In the genomic region with DNA sequence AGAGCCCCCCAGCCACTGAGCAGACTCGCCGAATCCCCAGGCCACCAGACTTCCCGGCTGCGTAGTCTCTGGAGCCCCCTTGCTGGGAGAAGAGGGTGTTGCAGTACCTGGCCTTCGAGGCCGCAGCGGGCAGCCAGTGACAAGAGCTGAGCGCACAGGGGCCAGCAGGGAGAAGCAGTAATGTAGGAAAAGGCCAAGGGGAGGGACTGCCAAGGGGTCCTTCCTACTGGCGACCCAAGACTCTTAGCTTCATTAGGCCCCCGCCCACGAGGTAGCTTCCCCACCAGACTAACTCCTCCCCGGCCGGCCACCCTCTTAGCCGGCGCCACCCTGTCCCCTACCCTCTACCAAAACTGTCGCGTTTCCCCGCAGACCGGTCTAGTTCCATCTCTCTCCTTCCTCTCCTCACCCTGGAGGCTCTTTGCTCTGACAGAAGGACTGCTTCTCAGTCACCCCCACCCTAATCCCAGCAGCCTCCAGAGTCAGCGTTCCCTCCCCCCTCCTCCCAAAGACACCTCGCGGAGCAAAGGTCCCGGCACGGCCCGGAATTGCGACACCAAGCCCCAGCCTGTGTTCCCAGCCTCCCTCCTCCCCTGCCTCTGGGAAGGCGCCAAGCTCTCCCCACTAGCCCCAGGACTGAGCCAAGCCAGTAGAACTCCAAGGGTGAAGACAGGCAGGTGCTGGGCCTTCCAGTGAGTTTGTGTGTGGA, we compare ENCODE assay signal across 8 mouse cellular contexts. TPM values are rescaled to one million over a fixed set of nuclear protein-coding genes. Genes with fewer than 3 reads are reported as not detected.
A peak's percentile ranks its signal among the peaks of the same experiment; 100 is the strongest.
DNase-seq lines count a peak whose midpoint lies in the region; ATAC-seq and TF ChIP-seq lines count a peak whose summit lies in the region.

No protein-coding gene starts in this region.

- H3K4me1 ChIP-seq in cerebellum, adult 2 months (ENCODE audit: control insufficient read depth, insufficient read depth, low read length), result peaks cover 5% of the 10 kb centered on the region; the same call in 1 of the 2 replicates
- H3K4me1 ChIP-seq in forebrain, postnatal 0 days (ENCODE audit: insufficient read depth), result no peaks in the 10 kb centered on the region
- 0 out of 2 replicates have a peak, but pooled peaks cover 5% of the 10 kb centered on the region for H3K4me1 ChIP-seq in hindbrain, embryonic 11.5 days (replicated peaks; ENCODE audit: control insufficient read depth, insufficient read depth, low read length)
- H3K4me1 ChIP-seq in limb, embryonic 14.5 days (ENCODE audit: control insufficient read depth, insufficient read depth, low read length), result peaks cover 3% of the 10 kb centered on the region; the same call in 1 of the 2 replicates
- peaks cover 6% of the 10 kb centered on the region for H3K4me1 ChIP-seq in midbrain, embryonic 14.5 days (ENCODE audit: control insufficient read depth, insufficient read depth, low read length)
- peaks cover 22% of the 10 kb centered on the region for H3K4me1 ChIP-seq in testis, adult 2 months (ENCODE audit: control insufficient read depth, insufficient read depth, low read length)

- WGBS in cerebellum, adult 2 months, result 3% methylated on average over 27 of the region's 27 CpGs
- WGBS in forebrain, postnatal 0 days, result under 1% methylated on average over 26 of the region's 27 CpGs
- WGBS in hindbrain, embryonic 11.5 days, result under 1% methylated on average over 27 of the region's 27 CpGs
- WGBS in limb, embryonic 14.5 days, result 1% methylated on average over 27 of the region's 27 CpGs
- WGBS in midbrain, embryonic 14.5 days, result under 1% methylated on average over 27 of the region's 27 CpGs

- peak; percentile 29; the same call in 1 of the 2 replicates for TF ChIP-seq POLR2A in cerebellum, adult 2 months (IDR thresholded peaks at IDR 0.05; ENCODE audit: borderline replicate concordance, insufficient read depth, low read length)
- TF ChIP-seq POLR2A in limb, embryonic 14.5 days (IDR thresholded peaks at IDR 0.05; ENCODE audit: borderline replicate concordance, extremely low read depth, insufficient read depth, insufficient read length), result no peak
- TF ChIP-seq POLR2A in testis, adult 2 months (IDR thresholded peaks at IDR 0.05; ENCODE audit: control insufficient read depth, low read depth, low read length), result no peak

- peak; percentile 53 to 57 for DNase-seq in layer of hippocampus, postnatal 14 days (ENCODE audit: low spot score in 2 of 2)
- DNase-seq in layer of hippocampus, adult 8-10 months (ENCODE audit: low spot score in 2 of 2), result no peak
- DNase-seq in cerebellum, adult 2 months, result peak; percentile 72 to 73
- DNase-seq in forebrain, postnatal 0 days, result peak; percentile 60
- DNase-seq in hindbrain, embryonic 11.5 days (ENCODE audit: low spot score), result peak; percentile 73
- peak; percentile 49 for DNase-seq in limb, embryonic 14.5 days (ENCODE audit: low spot score)
- DNase-seq in midbrain, embryonic 14.5 days, result peak; percentile 76

- ATAC-seq in forebrain, postnatal 0 days, result peak; percentile 89
- ATAC-seq in hindbrain, embryonic 11.5 days (ENCODE audit: low FRiP score), result peak; percentile 84
- peak; percentile 79 for ATAC-seq in limb, embryonic 14.5 days (ENCODE audit: low FRiP score, low read depth)
- peak; percentile 78 for ATAC-seq in midbrain, embryonic 14.5 days (ENCODE audit: low FRiP score, low TSS enrichment)

- peak overlapping the region; percentile 64 for H3K4me3 ChIP-seq in cerebellum, adult 2 months (replicated peaks; ENCODE audit: insufficient read depth, low read depth, low read length)
- H3K4me3 ChIP-seq in forebrain, postnatal 0 days (ENCODE audit: low read depth, low read length), result peak overlapping the region; percentile 24
- peak overlapping the region; percentile 19 for H3K4me3 ChIP-seq in hindbrain, embryonic 11.5 days (ENCODE audit: low read depth, low read length)
- H3K4me3 ChIP-seq in limb, embryonic 14.5 days (replicated peaks; ENCODE audit: low read length), result peak overlapping the region; percentile 33
- H3K4me3 ChIP-seq in midbrain, embryonic 14.5 days (replicated peaks; ENCODE audit: low read depth, low read length), result 0 out of 2 replicates have a peak overlapping the region, but pooled peaks have one; percentile 17
- H3K4me3 ChIP-seq in testis, adult 2 months (ENCODE audit: control insufficient read depth, low read depth, low read length), result peak overlapping the region; percentile 54

- H3K4me2 ChIP-seq in forebrain, postnatal 0 days (ENCODE audit: low read depth), result peak overlapping the region; percentile 52
- peak overlapping the region; percentile 40 for H3K4me2 ChIP-seq in hindbrain, embryonic 11.5 days (replicated peaks; ENCODE audit: low read depth, low read length)
- peak overlapping the region; percentile 63 for H3K4me2 ChIP-seq in limb, embryonic 14.5 days (replicated peaks; ENCODE audit: low read depth, low read length, severe bottlenecking)
- H3K4me2 ChIP-seq in midbrain, embryonic 14.5 days (ENCODE audit: low read length), result peak overlapping the region; percentile 53

- peak; percentile 65 for TF ChIP-seq CTCF in cerebellum, adult 2 months (IDR thresholded peaks at IDR 0.05; ENCODE audit: borderline replicate concordance, insufficient read depth, low read depth, low read length)
- peak; percentile 79 for TF ChIP-seq CTCF in forebrain, postnatal 0 days (IDR thresholded peaks at IDR 0.05; ENCODE audit: low read depth)
- TF ChIP-seq CTCF in testis, adult 2 months (IDR thresholded peaks at IDR 0.05; ENCODE audit: control insufficient read depth, insufficient read depth, insufficient replicate concordance, low read depth, low read length), result peak; percentile 61; the same call in 1 of the 2 replicates

- H3K27ac ChIP-seq in cerebellum, adult 2 months (ENCODE audit: insufficient read depth, low read length), result peak overlapping the region; percentile 54
- H3K27ac ChIP-seq in forebrain, postnatal 0 days (ENCODE audit: low read depth, low read length), result no peak overlapping the region
- no peak overlapping the region for H3K27ac ChIP-seq in hindbrain, embryonic 11.5 days (ENCODE audit: low read depth, low read length)
- H3K27ac ChIP-seq in limb, embryonic 14.5 days (replicated peaks; ENCODE audit: low read depth, low read length), result 0 out of 2 replicates have a peak overlapping the region, but pooled peaks have one; percentile 22
- H3K27ac ChIP-seq in midbrain, embryonic 14.5 days (replicated peaks; ENCODE audit: low read depth, low read length), result no peak overlapping the region
- peak overlapping the region; percentile 36; the same call in 1 of the 2 replicates for H3K27ac ChIP-seq in testis, adult 2 months (ENCODE audit: control insufficient read depth, insufficient read depth, low read depth, low read length)

- no peaks in the 10 kb centered on the region for H3K36me3 ChIP-seq in forebrain, postnatal 0 days (ENCODE audit: insufficient read depth)
- no peaks in the 10 kb centered on the region for H3K36me3 ChIP-seq in hindbrain, embryonic 11.5 days (ENCODE audit: control insufficient read depth, insufficient read depth, low read length)
- H3K36me3 ChIP-seq in limb, embryonic 14.5 days (ENCODE audit: control insufficient read depth, insufficient read depth, low read length), result no peaks in the 10 kb centered on the region
- no peaks in the 10 kb centered on the region for H3K36me3 ChIP-seq in midbrain, embryonic 14.5 days (ENCODE audit: control insufficient read depth, insufficient read depth, low read length)
- no peaks in the 10 kb centered on the region for H3K36me3 ChIP-seq in testis, adult 2 months (ENCODE audit: control insufficient read depth, insufficient read depth, low read length)

- H3K9me3 ChIP-seq in forebrain, postnatal 0 days (ENCODE audit: low read length), result no peaks in the 10 kb centered on the region
- no peaks in the 10 kb centered on the region for H3K9me3 ChIP-seq in hindbrain, embryonic 11.5 days (ENCODE audit: control insufficient read depth, low read length)
- no peaks in the 10 kb centered on the region for H3K9me3 ChIP-seq in limb, embryonic 14.5 days (ENCODE audit: control insufficient read depth, low read length)
- H3K9me3 ChIP-seq in midbrain, embryonic 14.5 days (ENCODE audit: control insufficient read depth, low read length), result no peaks in the 10 kb centered on the region

- H3K27me3 ChIP-seq in cerebellum, adult 2 months (ENCODE audit: control insufficient read depth, insufficient read depth, low read length), result no peaks in the 10 kb centered on the region
- H3K27me3 ChIP-seq in forebrain, postnatal 0 days (ENCODE audit: insufficient read depth, low read length), result no peaks in the 10 kb centered on the region
- H3K27me3 ChIP-seq in hindbrain, embryonic 11.5 days (ENCODE audit: control insufficient read depth, insufficient read depth, low read length), result no peaks in the 10 kb centered on the region
- H3K27me3 ChIP-seq in limb, embryonic 14.5 days (ENCODE audit: control insufficient read depth, insufficient read depth, low read length), result no peaks in the 10 kb centered on the region
- H3K27me3 ChIP-seq in midbrain, embryonic 14.5 days (ENCODE audit: control insufficient read depth, insufficient read depth, low read length), result no peaks in the 10 kb centered on the region
- no peaks in the 10 kb centered on the region for H3K27me3 ChIP-seq in testis, adult 2 months (ENCODE audit: control insufficient read depth, insufficient read depth, low read length)

- H3K9ac ChIP-seq in forebrain, postnatal 0 days, result peak overlapping the region; percentile 41; the same call in 1 of the 2 replicates
- peak overlapping the region; percentile 55 for H3K9ac ChIP-seq in hindbrain, embryonic 11.5 days (ENCODE audit: low read depth, low read length)
- H3K9ac ChIP-seq in limb, embryonic 14.5 days (ENCODE audit: low read depth, low read length, severe bottlenecking), result peak overlapping the region; percentile 51
- H3K9ac ChIP-seq in midbrain, embryonic 14.5 days (replicated peaks; ENCODE audit: low read length), result peak overlapping the region; percentile 34

RNA-seq across cellular contexts. Expression of gene Nr1h3, which starts 7.9 kb away (rescaled TPM):
- total RNA-seq in layer of hippocampus, postnatal 14 days (2021), result 1 to 10 TPM; 3.3 to 5.1 TPM
- 1 to 10 TPM; 3.7 to 5.8 (median 4.3) TPM for total RNA-seq in layer of hippocampus, adult 8-10 months (2022)
- polyA plus RNA-seq in cerebellum, adult 2 months (2012; rRNA removed), result 18.1 and 21.2 TPM in 2 replicates
- total RNA-seq in forebrain, postnatal 0 days (2014; rRNA removed), result 1.5 and 3.4 TPM in 2 replicates
- 1.6 and 1.8 TPM in 2 replicates for polyA plus RNA-seq in forebrain, postnatal 0 days (2015; fragmentation: Nextera tagmentation; extraction: Ambion mirVana)
- polyA plus RNA-seq in hindbrain, embryonic 11.5 days (2014; fragmentation: Nextera tagmentation; extraction: Ambion mirVana), result 0.89 and 1.2 TPM in 2 replicates
- polyA plus RNA-seq in limb, embryonic 14.5 days (2012; rRNA removed), result 3.4 and 5.0 TPM in 2 replicates
- 1.5 and 2.8 TPM in 2 replicates for polyA plus RNA-seq in limb, embryonic 14.5 days (2014; fragmentation: Nextera tagmentation; extraction: Ambion mirVana)
- 0.90 and 2.6 TPM in 2 replicates for polyA plus RNA-seq in midbrain, embryonic 14.5 days (2014; fragmentation: Nextera tagmentation; extraction: Ambion mirVana)
- polyA plus RNA-seq in testis, adult 2 months (2012; rRNA removed), result 20.0 and 22.8 TPM in 2 replicates

RNA-seq across cellular contexts. Expression of gene Acp2, which starts 7.9 kb away (rescaled TPM):
- 10 to 100 TPM; 57.3 to 57.9 TPM for total RNA-seq in layer of hippocampus, postnatal 14 days (2021)
- 10 to 100 TPM; 54.9 to 64.9 (median 59.8) TPM for total RNA-seq in layer of hippocampus, adult 8-10 months (2022)
- polyA plus RNA-seq in cerebellum, adult 2 months (2012; rRNA removed), result 35.9 and 37.3 TPM in 2 replicates
- 32.9 and 39.4 TPM in 2 replicates for total RNA-seq in forebrain, postnatal 0 days (2014; rRNA removed)
- 24.4 and 32.2 TPM in 2 replicates for polyA plus RNA-seq in forebrain, postnatal 0 days (2015; fragmentation: Nextera tagmentation; extraction: Ambion mirVana)
- polyA plus RNA-seq in hindbrain, embryonic 11.5 days (2014; fragmentation: Nextera tagmentation; extraction: Ambion mirVana), result 35.6 and 38.6 TPM in 2 replicates
- polyA plus RNA-seq in limb, embryonic 14.5 days (2012; rRNA removed), result 29.9 and 37.1 TPM in 2 replicates
- polyA plus RNA-seq in limb, embryonic 14.5 days (2014; fragmentation: Nextera tagmentation; extraction: Ambion mirVana), result 31.6 and 34.2 TPM in 2 replicates
- 33.1 and 50.8 TPM in 2 replicates for polyA plus RNA-seq in midbrain, embryonic 14.5 days (2014; fragmentation: Nextera tagmentation; extraction: Ambion mirVana)
- 11.9 and 12.0 TPM in 2 replicates for polyA plus RNA-seq in testis, adult 2 months (2012; rRNA removed)

RNA-seq across cellular contexts. Expression of gene Madd, which starts 11.1 kb away (rescaled TPM):
- 100 to 1,000 TPM; 197 to 207 TPM for total RNA-seq in layer of hippocampus, postnatal 14 days (2021)
- total RNA-seq in layer of hippocampus, adult 8-10 months (2022), result 100 to 1,000 TPM; 202 to 259 (median 228) TPM
- 175 and 186 TPM in 2 replicates for polyA plus RNA-seq in cerebellum, adult 2 months (2012; rRNA removed)
- 48.9 and 50.0 TPM in 2 replicates for total RNA-seq in forebrain, postnatal 0 days (2014; rRNA removed)
- polyA plus RNA-seq in forebrain, postnatal 0 days (2015; fragmentation: Nextera tagmentation; extraction: Ambion mirVana), result 20.4 and 28.5 TPM in 2 replicates
- polyA plus RNA-seq in hindbrain, embryonic 11.5 days (2014; fragmentation: Nextera tagmentation; extraction: Ambion mirVana), result 18.6 and 23.7 TPM in 2 replicates
- polyA plus RNA-seq in limb, embryonic 14.5 days (2012; rRNA removed), result 17.8 and 18.1 TPM in 2 replicates
- 8.6 and 9.8 TPM in 2 replicates for polyA plus RNA-seq in limb, embryonic 14.5 days (2014; fragmentation: Nextera tagmentation; extraction: Ambion mirVana)
- polyA plus RNA-seq in midbrain, embryonic 14.5 days (2014; fragmentation: Nextera tagmentation; extraction: Ambion mirVana), result 43.3 and 56.3 TPM in 2 replicates
- 9.0 and 11.4 TPM in 2 replicates for polyA plus RNA-seq in testis, adult 2 months (2012; rRNA removed)

RNA-seq across cellular contexts. Expression of gene Ddb2, which starts 42.0 kb away (rescaled TPM):
- total RNA-seq in layer of hippocampus, postnatal 14 days (2021), result 1 to 10 TPM; 7.3 to 9.1 TPM
- 10 to 100 TPM; 11.2 to 12.4 (median 11.9) TPM for total RNA-seq in layer of hippocampus, adult 8-10 months (2022)
- 34.5 and 41.5 TPM in 2 replicates for polyA plus RNA-seq in cerebellum, adult 2 months (2012; rRNA removed)
- 11.2 and 12.9 TPM in 2 replicates for total RNA-seq in forebrain, postnatal 0 days (2014; rRNA removed)
- 10.0 and 10.2 TPM in 2 replicates for polyA plus RNA-seq in forebrain, postnatal 0 days (2015; fragmentation: Nextera tagmentation; extraction: Ambion mirVana)
- 6.2 and 8.6 TPM in 2 replicates for polyA plus RNA-seq in hindbrain, embryonic 11.5 days (2014; fragmentation: Nextera tagmentation; extraction: Ambion mirVana)
- polyA plus RNA-seq in limb, embryonic 14.5 days (2012; rRNA removed), result 52.8 and 56.4 TPM in 2 replicates
- 14.8 and 22.0 TPM in 2 replicates for polyA plus RNA-seq in limb, embryonic 14.5 days (2014; fragmentation: Nextera tagmentation; extraction: Ambion mirVana)
- 10.6 and 14.6 TPM in 2 replicates for polyA plus RNA-seq in midbrain, embryonic 14.5 days (2014; fragmentation: Nextera tagmentation; extraction: Ambion mirVana)
- polyA plus RNA-seq in testis, adult 2 months (2012; rRNA removed), result 13.2 and 13.7 TPM in 2 replicates

Comparison
In these comparisons a context has a peak if more than half of its experiments do, and no peak if none do; other contexts are left out.
1. DNase-seq: peak in layer of hippocampus, postnatal 14 days (2 of 2), cerebellum, adult 2 months (2 of 2), forebrain, postnatal 0 days (single experiment), hindbrain, embryonic 11.5 days (single experiment), limb, embryonic 14.5 days (single experiment) and midbrain, embryonic 14.5 days (single experiment); none in layer of hippocampus, adult 8-10 months (0 of 2).
2. H3K27ac ChIP-seq: peak in cerebellum, adult 2 months (single experiment), limb, embryonic 14.5 days (single experiment) and testis, adult 2 months (single experiment); none in forebrain, postnatal 0 days (single experiment), hindbrain, embryonic 11.5 days (single experiment) and midbrain, embryonic 14.5 days (single experiment).
3. Peak in every context shown above with its lines, with median percentiles within 50 percentile points of each other: H3K4me3 ChIP-seq, CTCF ChIP-seq, ATAC-seq, H3K4me2 ChIP-seq and H3K9ac ChIP-seq.